Mouse (Mus musculus): ENCODE results near the gene Pbxip1. TPM values are rescaled to one million over a fixed set of nuclear protein-coding genes. Genes with fewer than 3 reads are reported as not detected.

The Pbxip1 gene
- total and polyA plus RNA-seq, 2 experiments from 2014 or later, result 21.6 to 27.8 TPM

- ATAC-seq, result peak; percentile 99
- DNase-seq, result peak; percentile 96
- Histone ChIP-seq H3K9ac (peak within 1 kb of the TSS; percentile 82), H3K36me3 (ENCODE audit: insufficient read depth) (peaks cover 24% of the 10 kb centered on the region), H3K27me3 (ENCODE audit: insufficient read depth, low read length) (no peaks in the 10 kb centered on the region), H3K4me2 (ENCODE audit: low read depth) (peak within 1 kb of the TSS; percentile 85), H3K4me1 (ENCODE audit: insufficient read depth) (peaks cover 8% of the 10 kb centered on the region), H3K4me3 (ENCODE audit: low read depth, low read length) (peak within 1 kb of the TSS; percentile 70), H3K9me3 (ENCODE audit: low read length) (no peaks in the 10 kb centered on the region), H3K27ac (ENCODE audit: low read depth, low read length) (peak within 1 kb of the TSS; percentile 90)
- no peak; the same call in 1 of the 2 replicates for TF ChIP-seq CTCF (IDR thresholded peaks at IDR 0.05; ENCODE audit: low read depth)
- 4% methylated on average over 66 of the region's 68 CpGs for WGBS
Observed at GRCm38 (mm10) chr3:89430171-89431159, 6.0 kb upstream of the Pbxip1 start, which contains the start of gene Pygo2. TSS of gene Pygo2 (plus strand) at chr3:89430214.

DNA sequence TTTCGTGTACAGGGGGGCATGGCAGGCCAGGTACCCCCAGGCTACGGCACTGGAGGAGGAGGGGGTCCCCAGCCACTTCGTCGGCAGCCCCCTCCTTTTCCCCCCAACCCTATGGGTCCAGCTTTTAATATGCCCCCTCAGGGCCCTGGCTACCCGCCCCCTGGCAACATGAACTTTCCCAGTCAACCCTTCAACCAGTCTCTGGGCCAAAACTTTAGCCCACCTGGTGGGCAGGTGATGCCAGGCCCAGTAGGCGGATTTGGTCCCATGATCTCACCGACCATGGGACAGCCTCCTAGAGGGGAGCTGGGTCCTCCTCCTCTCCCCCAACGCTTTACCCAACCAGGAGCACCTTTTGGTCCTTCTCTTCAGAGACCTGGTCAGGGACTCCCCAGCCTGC is 3.9 kb upstream of the Pbxip1 start:
- H3K4me3 ChIP-seq (ENCODE audit: low read depth, low read length), result no peak overlapping the region
- H3K4me1 ChIP-seq (ENCODE audit: insufficient read depth), result peaks cover 8% of the 10 kb centered on the region
- H3K27me3 ChIP-seq (ENCODE audit: insufficient read depth, low read length), result no peaks in the 10 kb centered on the region
- H3K36me3 ChIP-seq (ENCODE audit: insufficient read depth), result peaks cover 24% of the 10 kb centered on the region
- DNase-seq, result no peak
- no peak overlapping the region for H3K27ac ChIP-seq (ENCODE audit: low read depth, low read length)
- no peak for ATAC-seq
- H3K9ac ChIP-seq, result no peak overlapping the region
- no peak overlapping the region for H3K4me2 ChIP-seq (ENCODE audit: low read depth)
- TF ChIP-seq CTCF (IDR thresholded peaks at IDR 0.05; ENCODE audit: low read depth), result no peak
- 89% methylated on average over 8 of the region's 8 CpGs for WGBS
- no peaks in the 10 kb centered on the region for H3K9me3 ChIP-seq (ENCODE audit: low read length)

GRCm38 (mm10) chr3:89434532-89434931 is 2.0 kb upstream of the Pbxip1 start:
- ATAC-seq (no peak), DNase-seq (no peak)
- H3K27me3 ChIP-seq (ENCODE audit: insufficient read depth, low read length), result no peaks in the 10 kb centered on the region
- H3K36me3 ChIP-seq (ENCODE audit: insufficient read depth), result peaks cover 24% of the 10 kb centered on the region
- H3K4me1 ChIP-seq (ENCODE audit: insufficient read depth), result peaks cover 8% of the 10 kb centered on the region
- no peak overlapping the region for H3K4me2 ChIP-seq (ENCODE audit: low read depth)
- TF ChIP-seq CTCF (IDR thresholded peaks at IDR 0.05; ENCODE audit: low read depth), result no peak
- peak overlapping the region; percentile 40 for H3K27ac ChIP-seq (ENCODE audit: low read depth, low read length)
- WGBS, result 72% methylated on average over 11 of the region's 11 CpGs
- no peak overlapping the region for H3K9ac ChIP-seq
- H3K4me3 ChIP-seq (ENCODE audit: low read depth, low read length), result no peak overlapping the region
- H3K9me3 ChIP-seq (ENCODE audit: low read length), result no peaks in the 10 kb centered on the region

- 41% methylated on average over 7 of the region's 7 CpGs for whole genome bisulfite sequencing
- DNase-seq, result no peak
- no peak overlapping the region for H3K9ac ChIP-seq
- peaks cover 24% of the 10 kb centered on the region for H3K36me3 ChIP-seq (ENCODE audit: insufficient read depth)
- H3K27me3 ChIP-seq (ENCODE audit: insufficient read depth, low read length), result no peaks in the 10 kb centered on the region
- H3K4me3 ChIP-seq (ENCODE audit: low read depth, low read length), result no peak overlapping the region
- H3K4me2 ChIP-seq (ENCODE audit: low read depth), result no peak overlapping the region
- peak overlapping the region; percentile 40; the same call in 1 of the 2 replicates for H3K27ac ChIP-seq (ENCODE audit: low read depth, low read length)
- H3K9me3 ChIP-seq (ENCODE audit: low read length), result no peaks in the 10 kb centered on the region
- no peak for ATAC-seq
- H3K4me1 ChIP-seq (ENCODE audit: insufficient read depth), result peaks cover 8% of the 10 kb centered on the region
- no peak for TF ChIP-seq CTCF (IDR thresholded peaks at IDR 0.05; ENCODE audit: low read depth)
Observed at GRCm38 (mm10) chr3:89435041-89435440, 1.5 kb upstream of the Pbxip1 start.

DNA sequence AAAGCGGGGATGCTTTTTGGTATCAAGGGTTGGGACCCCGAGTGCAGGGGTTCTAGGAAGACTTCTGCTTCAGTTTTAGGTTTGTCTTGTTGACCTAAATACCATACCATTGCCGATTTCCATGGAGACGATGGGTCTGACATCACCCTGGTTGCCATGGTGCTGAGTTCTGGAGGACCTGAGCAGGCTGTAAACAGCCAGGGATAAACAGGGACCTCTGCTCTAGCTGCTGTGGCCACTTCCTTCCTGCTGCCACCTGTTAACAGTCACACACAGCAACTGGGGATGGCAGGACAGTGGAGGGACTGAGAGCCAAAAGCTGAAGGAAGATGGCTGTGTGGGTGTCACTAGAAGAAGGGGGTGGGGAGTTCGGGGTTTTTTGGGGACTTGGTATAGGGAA is 763 bp downstream of the Pbxip1 start:
- Histone ChIP-seq H3K4me1 (ENCODE audit: insufficient read depth) (no peaks in the 10 kb centered on the region), H3K4me3 (ENCODE audit: low read depth, low read length) (0 out of 2 replicates have a peak overlapping the region, but pooled peaks have one; percentile 23), H3K9me3 (ENCODE audit: low read length) (no peaks in the 10 kb centered on the region), H3K27ac (ENCODE audit: low read depth, low read length) (no peak overlapping the region), H3K4me2 (ENCODE audit: low read depth) (peak overlapping the region; percentile 35), H3K27me3 (ENCODE audit: insufficient read depth, low read length) (no peaks in the 10 kb centered on the region), H3K36me3 (ENCODE audit: insufficient read depth) (peaks cover 24% of the 10 kb centered on the region), H3K9ac (peak overlapping the region; percentile 39; the same call in 1 of the 2 replicates)
- WGBS, result 21% methylated on average over 5 of the region's 5 CpGs
- no peak for DNase-seq
- ATAC-seq, result peak; percentile 75
- no peak for TF ChIP-seq CTCF (IDR thresholded peaks at IDR 0.05; ENCODE audit: low read depth)

- Histone ChIP-seq H3K4me1 (ENCODE audit: insufficient read depth) (no peaks in the 10 kb centered on the region), H3K36me3 (ENCODE audit: insufficient read depth) (no peaks in the 10 kb centered on the region), H3K9me3 (ENCODE audit: low read length) (no peaks in the 10 kb centered on the region), H3K9ac (no peak overlapping the region), H3K4me3 (ENCODE audit: low read depth, low read length) (no peak overlapping the region), H3K27me3 (ENCODE audit: insufficient read depth, low read length) (no peaks in the 10 kb centered on the region), H3K27ac (ENCODE audit: low read depth, low read length) (no peak overlapping the region), H3K4me2 (ENCODE audit: low read depth) (no peak overlapping the region)
- ATAC-seq, result no peak
- no peak for DNase-seq
- TF ChIP-seq CTCF (IDR thresholded peaks at IDR 0.05; ENCODE audit: low read depth), result no peak
- 91% methylated on average over 2 of the region's 2 CpGs for WGBS
Observed at GRCm38 (mm10) chr3:89440691-89441090, 4.2 kb downstream of the Pbxip1 start.
